In the genomic region with DNA sequence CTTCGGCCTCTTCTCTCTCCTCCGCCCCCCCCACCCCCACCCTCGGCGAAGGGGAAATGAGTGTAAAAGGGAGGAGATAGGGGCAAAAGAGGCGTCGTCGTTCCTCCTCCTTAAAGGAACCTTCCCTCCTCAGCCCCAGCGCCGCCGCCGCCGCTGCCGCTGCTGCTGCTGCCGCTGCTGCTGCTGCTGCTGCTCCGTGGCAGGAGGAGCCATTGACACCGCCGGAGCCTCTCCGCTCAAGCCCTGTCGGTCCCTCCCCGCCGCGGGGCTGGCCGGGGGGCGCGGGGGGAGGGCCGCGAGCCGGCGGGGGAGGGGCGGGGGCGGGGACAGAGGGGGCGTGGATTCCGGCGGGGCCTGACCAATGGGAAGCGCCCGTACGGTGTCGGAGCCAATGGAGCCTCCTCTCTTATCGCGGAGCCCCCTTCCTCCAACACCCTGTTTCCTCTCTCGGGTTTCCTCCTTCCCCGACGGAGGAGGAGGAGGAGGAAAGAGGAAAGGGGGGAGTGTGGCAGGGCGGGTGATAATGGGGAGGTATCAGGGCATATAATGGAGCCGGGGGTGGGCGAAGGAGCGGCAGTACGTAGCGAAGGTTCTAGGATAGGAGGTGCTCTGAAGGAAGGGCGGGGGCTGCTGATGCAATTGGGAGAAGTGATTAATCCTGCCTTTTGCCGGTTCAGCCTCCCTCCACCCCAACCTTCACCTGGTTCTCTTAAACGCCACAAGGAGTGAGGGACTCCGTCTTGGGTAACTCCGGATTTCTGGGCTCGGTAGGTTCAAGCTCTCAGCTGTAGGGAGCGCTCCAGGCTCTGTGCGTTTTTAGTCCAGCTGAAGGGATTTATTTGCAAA, we compare ENCODE assay signal across 8 mouse cellular contexts. TPM values are rescaled to one million over a fixed set of nuclear protein-coding genes. Genes with fewer than 3 reads are reported as not detected.
DNase-seq lines count a peak whose midpoint lies in the region; ATAC-seq lines count a peak whose summit lies in the region.

No protein-coding gene starts in this region.

- H3K9me3 ChIP-seq in hindbrain, embryonic 11.5 days (ENCODE audit: control insufficient read depth, low read length): no peaks in the 10 kb centered on the region

- H3K27ac ChIP-seq in hindbrain, embryonic 11.5 days (ENCODE audit: low read depth, low read length): peak overlapping the region; percentile 100

- H3K4me1 ChIP-seq in hindbrain, embryonic 11.5 days (replicated peaks; ENCODE audit: control insufficient read depth, insufficient read depth, low read length): no peaks in the 10 kb centered on the region

- peak overlapping the region; percentile 72 for H3K4me3 ChIP-seq in hindbrain, embryonic 11.5 days (ENCODE audit: low read depth, low read length)

- ATAC-seq in hindbrain, embryonic 11.5 days (ENCODE audit: low FRiP score): peak; percentile 98

- peak overlapping the region; percentile 40 for H3K4me2 ChIP-seq in hindbrain, embryonic 11.5 days (replicated peaks; ENCODE audit: low read depth, low read length)

- DNase-seq in Muller cell, postnatal 12 days (ENCODE audit: inconsistent ontology term): peak; percentile 99
- peak; percentile 95 for DNase-seq in cerebellum, adult 9-11 months
- DNase-seq in frontal cortex, adult 2 months (ENCODE audit: extremely low spot score in 1 of 2, low spot score in 1 of 2): peak; percentile 88 to 91
- peak; percentile 85 for DNase-seq in hindbrain, embryonic 11.5 days (ENCODE audit: low spot score)
- DNase-seq in layer of hippocampus, postnatal 10 days (ENCODE audit: low spot score in 2 of 2): peak; percentile 83 to 87
- peak; percentile 96 for DNase-seq in lung, postnatal 10 days
- DNase-seq in ovary, postnatal 36 days (ENCODE audit: low spot score): peak; percentile 88
- DNase-seq in thymus, postnatal 25 days: peak; percentile 89

- no peaks in the 10 kb centered on the region for H3K36me3 ChIP-seq in hindbrain, embryonic 11.5 days (ENCODE audit: control insufficient read depth, insufficient read depth, low read length)

- H3K9ac ChIP-seq in hindbrain, embryonic 11.5 days (ENCODE audit: low read depth, low read length): peak overlapping the region; percentile 95

- no peaks in the 10 kb centered on the region for H3K27me3 ChIP-seq in hindbrain, embryonic 11.5 days (ENCODE audit: control insufficient read depth, insufficient read depth, low read length)

- WGBS in hindbrain, embryonic 11.5 days: 2% methylated on average over 38 of the region's 57 CpGs

RNA-seq across cellular contexts. Expression of gene Fbxo11, which starts 0.9 kb away (rescaled TPM):
- 83.2 and 87.1 TPM in 2 replicates for polyA plus RNA-seq in frontal cortex, adult 2 months (2012; rRNA removed)
- 41.5 and 44.7 TPM in 2 replicates for polyA plus RNA-seq in hindbrain, embryonic 11.5 days (2014; fragmentation: Nextera tagmentation; extraction: Ambion mirVana)
- total RNA-seq in layer of hippocampus, postnatal 10 days (2021): 100 to 1,000 TPM; 119 to 121 TPM

Comparison
In these comparisons a context has a peak if more than half of its experiments do, and no peak if none do; other contexts are left out.
1. Peak in every context shown above with its lines: DNase-seq, ATAC-seq, H3K4me3 ChIP-seq and H3K27ac ChIP-seq.